Mouse (Mus musculus): Measurements from ENCODE around the gene B3galt2.

B3galt2 gene

GRCm38 (mm10) chr1:143702741-143703262, 62.3 kb downstream of the B3galt2 start, which contains the start of gene Cdc73:
TSS of gene Cdc73 (minus strand) at chr1:143702893.
- peak; percentile 62 for DNase-seq (ENCODE audit: low read depth, low spot score)

Data from telencephalon, adult 2 months (tissue).